Mouse (Mus musculus) fat pad, adult 2 months (tissue): ENCODE results near the gene Rnf43.

Experiments used
- DNase-seq: peaks from one replicate; pipeline ENCODE4 v3.0.0-alpha.2; 2011; ENCODE audit warnings: low read depth, low spot score; ENCODE audit errors: extremely low read depth

Rnf43 gene

DNA sequence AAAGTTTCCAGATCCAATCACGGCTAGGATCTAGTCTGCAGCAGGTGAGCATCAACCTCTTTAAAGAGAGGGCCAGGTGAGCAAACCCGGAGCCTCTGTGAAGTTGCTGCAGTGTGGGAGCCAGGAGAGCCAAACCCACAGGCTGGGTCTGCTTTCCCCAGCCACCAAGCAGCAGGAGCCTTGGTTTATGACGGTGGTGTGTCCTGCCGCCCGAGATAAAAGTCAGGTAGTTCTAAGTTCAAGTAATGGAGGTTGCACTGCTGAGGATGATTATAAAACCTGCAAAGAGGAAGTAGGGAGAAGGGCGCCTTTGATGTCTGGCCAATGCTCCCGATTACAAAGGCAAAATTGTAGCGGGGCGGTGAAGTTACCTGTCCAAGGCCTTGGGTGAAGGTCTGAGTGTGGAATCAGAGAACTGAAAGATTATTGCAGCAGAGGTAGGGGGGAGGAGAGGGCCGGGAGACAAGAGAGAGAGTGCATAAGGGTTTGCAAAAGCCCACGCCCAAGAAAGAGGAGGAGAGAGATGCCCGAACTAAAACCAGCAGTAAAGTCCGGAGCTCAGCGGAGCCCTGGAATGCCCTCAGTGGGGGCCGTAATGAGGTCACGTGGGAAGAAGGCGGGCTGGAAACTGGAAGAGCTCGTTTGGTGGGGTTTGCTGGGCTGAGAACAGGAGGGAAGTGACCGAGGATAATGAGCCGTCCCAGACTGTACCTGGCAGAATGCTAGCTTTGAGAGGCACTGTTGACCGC lies 47.2 kb downstream of the Rnf43 start:
- DNase-seq = peak; percentile 85

DNA sequence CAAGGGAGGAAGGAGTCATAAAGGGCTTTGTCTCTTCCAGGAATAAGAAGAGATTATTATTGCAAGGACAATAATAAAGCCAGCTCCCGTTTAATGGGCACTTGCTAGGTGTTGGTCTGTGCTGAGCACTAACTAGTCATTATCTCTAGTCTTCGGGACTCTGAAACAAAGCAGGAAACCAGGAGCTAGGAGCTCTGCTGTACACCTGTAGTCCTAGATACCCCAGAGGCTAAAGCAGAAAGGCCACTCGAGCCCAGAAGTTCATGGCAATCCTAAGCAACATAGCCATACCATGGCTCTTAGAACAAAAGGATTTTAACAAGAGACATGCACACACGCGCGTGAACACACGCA lies 47.7 kb downstream of the Rnf43 start:
- DNase-seq = no peak

DNA sequence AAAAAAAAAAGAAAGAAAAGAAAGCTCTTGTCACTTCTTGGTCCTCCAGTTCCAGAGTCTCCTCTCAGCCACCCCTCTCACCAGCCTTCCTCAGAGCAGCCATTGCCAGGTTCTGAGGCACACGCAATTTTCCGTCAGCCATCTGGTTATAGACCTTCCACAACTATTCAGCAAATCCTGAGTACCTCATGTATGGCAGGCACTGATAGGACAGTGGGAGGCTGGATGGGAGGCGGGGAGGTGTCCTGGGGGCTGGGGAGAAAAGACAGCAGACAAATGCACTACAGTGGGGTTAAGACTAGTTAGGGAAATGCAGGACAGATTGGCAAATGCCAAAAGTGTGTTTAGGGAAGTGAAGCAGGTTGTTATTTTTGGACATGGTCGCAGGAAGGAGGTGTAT lies 49.7 kb downstream of the Rnf43 start:
- DNase-seq = no peak

DNA sequence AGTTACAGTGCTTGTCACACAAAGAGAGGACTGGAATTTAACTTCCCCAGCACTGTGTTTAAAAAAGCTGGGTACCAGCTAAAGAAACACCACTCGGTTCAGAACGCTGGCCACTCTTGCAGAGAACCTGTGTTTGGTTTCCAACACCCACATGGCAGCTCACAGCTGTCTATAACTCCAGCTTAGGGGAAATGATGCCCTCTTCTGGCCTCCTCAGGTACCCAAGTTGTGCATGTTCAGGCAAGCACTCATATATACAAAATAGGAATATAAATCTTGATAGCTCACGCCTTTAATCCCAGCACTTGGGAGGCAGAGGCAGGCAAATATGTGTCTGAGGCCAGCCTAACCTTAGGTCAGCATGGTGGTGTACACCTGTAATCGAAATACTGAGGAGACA lies 53.5 kb downstream of the Rnf43 start:
- DNase-seq = no peak

DNA sequence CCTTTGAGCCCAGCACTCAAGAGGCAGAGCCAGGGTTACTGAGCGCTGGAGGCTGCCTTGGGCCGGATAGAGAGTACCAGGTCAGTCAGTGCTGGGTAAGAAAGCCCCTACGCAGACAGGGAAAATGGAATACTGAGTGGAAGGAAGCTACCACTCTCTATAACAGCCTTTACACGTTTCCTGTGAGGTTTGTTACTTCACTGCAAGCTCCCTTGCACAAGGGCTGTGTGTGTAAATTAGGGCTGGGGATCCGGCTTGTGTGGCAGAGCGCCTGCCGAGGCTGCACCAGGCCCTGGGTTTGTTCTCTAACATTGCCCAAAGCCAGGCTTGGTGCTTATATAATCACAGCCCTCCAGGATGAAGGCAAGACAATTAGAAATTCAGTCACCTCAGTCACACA lies 57.0 kb downstream of the Rnf43 start:
- no peak for DNase-seq

DNA sequence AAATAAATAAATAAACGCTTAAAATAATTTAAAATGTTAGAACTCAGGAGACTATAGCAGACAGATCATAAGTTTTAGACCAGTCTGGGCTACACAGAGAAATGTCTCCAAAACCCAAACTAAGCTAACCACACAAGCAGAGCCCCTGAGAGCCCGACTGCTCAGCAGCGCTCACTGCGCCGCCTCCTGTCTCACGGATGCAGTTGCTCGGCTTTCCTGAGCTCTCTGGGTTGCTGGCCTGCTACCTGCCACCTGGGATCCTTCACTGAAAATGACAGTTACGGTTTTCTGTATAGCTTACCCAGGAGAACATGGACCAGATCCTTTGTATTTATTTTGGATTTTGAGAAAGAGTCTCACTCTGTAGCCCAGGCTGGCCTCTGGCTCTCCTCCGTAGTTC lies 57.8 kb downstream of the Rnf43 start:
- DNase-seq = no peak

DNA sequence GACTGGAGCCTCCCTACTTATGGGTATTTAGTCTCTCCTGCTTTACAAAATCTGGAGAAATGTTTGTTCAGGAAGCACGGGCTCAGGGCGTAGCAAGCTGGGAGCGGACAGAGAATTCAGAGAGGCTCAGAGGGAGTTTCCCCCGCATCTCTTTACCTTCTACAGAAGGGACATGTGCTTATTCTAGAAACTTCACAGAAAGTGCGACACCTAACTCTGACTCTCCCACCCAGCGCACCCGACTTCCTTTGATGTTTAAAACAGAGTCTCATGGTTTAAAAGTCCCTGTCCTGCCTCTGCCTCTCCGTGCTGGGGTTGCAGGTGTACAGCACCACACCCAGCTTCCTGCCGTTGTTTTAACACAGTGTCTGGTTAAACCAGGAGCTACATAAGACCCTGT lies 58.3 kb downstream of the Rnf43 start:
- DNase-seq = no peak

DNA sequence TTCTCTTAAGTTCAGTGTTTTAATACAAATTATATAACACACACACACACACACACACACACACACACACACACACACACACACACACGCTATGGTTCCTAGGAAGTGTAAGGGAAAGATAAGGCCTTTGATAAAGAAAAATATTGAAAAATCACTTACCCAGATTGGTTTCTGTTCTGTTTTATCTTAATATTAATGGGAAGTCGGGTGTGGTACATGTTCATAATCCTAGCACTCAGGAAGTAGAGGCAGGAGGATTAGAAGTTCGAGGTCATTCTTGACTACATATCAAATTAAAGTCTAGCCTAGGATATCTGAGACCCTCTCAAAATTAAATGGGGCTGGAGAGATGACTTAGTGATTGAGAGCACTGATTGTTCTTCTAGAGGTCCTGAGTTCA lies 59.6 kb downstream of the Rnf43 start:
- DNase-seq = no peak

DNA sequence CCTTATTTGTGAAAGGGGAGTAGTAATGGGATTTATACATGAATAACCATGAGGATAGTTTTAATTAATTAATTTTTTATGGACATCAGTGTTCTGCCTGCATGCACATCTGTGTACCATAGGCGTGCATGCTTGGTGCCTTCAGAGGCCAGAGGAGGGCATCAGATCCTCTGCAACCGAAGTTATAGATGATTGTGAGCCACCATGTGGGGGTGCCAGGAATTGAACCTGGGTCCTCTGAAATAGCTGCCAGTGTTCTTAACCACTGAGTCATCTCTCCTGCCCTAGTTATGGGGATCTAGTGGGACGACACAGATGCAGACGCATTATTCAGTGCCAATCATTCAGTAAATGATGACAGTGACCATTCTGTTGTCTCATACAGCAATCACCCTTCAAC lies 60.4 kb downstream of the Rnf43 start:
- no peak for DNase-seq

DNA sequence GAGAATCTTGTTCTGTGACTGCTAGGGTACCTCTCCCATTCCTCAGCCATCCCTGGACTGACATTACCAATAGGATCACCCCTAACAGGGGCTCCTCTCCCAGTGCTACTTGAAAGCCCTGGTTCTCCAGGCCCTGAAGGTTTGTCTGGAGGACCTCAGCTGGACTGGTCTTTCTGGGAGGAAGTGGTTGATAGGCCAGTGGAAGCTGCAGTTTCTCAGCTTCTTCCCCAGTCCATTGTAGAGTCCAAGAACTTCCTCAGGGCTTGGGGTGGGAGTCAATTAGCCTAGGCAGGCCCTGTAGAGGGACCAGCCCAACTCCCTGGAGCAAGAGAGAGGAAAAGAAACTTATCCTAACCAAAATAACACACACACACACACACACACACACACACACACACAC lies 63.0 kb downstream of the Rnf43 start:
- no peak for DNase-seq

DNA sequence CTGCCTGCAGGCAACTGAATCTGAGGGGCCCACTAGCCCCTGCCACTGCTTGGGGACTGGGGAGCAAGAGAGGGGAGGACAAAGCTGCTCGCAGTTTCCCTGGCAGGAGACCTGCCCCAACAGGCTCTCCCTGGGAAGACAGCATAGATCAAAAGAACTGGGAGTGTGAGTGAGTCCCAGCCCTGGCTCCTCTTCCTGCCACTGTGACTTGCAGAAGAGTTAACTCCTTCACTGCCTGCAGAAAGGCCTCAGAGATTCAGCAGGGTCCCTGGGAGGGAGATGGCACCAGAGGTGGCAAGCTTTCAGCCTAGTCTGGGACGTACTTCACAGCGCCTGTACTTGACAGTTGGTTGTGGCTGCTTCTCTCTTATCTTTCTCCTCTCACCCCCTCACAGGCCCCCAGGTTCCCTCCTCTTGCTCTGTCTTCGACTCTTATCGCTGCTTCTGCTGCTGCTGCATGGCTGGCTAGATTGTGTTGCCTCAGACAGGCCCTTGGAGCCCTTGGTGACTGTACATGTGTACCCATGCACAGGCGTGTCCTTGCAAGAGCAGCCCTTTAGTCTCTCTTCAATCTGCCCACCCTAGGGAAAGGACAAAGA lies 63.5 kb downstream of the Rnf43 start:
- no peak for DNase-seq

DNA sequence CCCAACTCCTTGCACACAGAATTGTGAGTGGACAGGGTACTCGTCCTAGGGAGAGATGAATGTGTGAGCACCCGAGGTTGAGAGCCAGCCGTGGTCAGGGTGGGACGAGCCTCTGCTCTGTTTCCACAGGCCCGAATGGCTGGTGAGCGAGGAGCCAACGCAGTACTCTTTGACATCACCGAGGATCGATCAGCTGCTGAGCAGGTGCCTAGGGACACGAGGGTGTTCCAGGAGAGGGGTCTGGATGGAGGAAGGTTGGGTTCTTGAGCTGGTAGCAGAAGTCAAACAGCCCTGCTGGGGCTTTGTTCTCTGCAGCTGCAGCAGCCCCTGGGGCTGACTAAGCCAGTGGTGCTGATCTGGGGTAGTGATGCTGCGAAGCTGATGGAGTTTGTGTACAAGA lies 64.5 kb downstream of the Rnf43 start:
- DNase-seq = no peak

DNA sequence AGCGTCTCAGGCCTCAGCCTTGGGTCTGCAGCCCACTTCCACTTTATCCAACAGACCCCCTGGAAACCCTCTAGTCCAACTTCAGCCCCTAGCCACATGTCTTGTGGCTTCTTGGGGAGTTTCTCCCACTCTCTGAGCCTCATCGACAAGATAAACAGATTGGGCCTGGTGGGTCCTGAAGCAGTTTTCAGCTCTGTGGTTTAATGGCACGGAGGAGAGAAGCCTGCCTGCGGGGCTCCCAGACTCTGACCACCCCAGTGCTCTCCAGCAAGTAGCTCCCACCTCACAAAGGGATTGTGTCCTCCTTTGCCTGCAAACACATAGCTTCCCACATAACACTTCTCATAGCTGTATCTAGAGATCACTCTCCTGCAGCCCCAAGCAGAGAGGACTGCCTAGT lies 64.9 kb downstream of the Rnf43 start:
- DNase-seq = no peak

DNA sequence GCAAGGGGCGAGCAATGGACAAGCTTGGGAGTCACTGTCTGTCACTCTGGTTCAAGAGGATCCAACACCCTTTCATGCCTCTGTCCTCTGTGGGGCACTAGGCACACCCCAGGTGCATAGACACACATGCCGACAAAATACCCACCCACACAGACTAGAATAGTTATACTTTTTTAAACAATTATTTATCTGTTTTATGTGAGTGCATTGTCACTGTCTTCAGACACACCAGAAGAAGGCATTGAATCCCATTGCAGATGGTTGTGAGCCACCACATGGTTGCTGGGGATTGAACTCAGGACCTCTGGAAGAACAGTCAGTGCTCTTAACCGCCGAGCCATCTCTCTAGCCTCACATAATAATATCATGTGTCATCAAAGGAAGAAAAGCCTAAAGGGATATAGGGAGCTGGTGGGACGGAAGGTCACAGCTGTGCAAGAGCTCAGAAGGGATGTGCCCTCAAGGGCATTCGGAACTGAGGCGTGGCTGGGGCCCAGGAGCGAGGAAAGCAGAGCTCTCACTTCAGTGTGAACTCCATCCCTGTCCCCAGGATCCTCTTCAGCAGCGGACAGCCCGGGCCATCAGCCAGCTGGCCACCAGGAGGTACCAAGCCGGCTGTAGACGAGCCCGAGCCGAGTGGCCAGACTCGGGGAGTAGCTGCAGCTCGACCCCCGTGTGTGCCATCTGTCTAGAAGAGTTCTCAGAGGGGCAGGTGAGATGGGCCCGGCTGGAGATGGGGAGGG lies 66.5 kb downstream of the Rnf43 start:
- DNase-seq = no peak

DNA sequence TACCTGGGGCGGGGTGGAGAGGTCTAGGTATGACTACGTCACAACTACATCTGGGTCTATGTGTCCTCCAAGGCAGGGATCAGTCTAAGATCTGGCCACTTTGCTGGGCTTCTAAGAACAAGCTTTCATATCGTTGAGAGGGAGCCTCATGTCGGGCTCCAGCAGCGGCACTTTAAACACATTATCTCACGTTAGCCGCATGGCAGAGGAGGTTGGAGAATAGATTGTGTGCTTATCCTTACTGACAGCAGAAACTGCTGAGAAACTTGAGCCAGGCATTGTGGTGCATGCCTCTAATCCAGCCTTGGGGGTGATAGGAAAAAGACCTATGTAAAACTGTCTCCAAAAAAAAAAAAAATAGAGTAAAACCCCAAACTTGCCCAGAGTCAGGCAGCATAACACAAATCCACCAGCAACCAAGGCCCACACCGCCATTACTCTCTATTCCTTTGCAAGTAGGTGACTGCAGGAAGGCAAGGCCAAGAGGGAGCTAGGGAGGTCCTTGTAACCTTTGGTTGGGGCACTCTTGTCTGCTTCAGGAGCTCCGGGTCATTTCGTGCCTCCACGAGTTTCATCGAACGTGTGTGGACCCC lies 67.2 kb downstream of the Rnf43 start:
- no peak for DNase-seq

DNA sequence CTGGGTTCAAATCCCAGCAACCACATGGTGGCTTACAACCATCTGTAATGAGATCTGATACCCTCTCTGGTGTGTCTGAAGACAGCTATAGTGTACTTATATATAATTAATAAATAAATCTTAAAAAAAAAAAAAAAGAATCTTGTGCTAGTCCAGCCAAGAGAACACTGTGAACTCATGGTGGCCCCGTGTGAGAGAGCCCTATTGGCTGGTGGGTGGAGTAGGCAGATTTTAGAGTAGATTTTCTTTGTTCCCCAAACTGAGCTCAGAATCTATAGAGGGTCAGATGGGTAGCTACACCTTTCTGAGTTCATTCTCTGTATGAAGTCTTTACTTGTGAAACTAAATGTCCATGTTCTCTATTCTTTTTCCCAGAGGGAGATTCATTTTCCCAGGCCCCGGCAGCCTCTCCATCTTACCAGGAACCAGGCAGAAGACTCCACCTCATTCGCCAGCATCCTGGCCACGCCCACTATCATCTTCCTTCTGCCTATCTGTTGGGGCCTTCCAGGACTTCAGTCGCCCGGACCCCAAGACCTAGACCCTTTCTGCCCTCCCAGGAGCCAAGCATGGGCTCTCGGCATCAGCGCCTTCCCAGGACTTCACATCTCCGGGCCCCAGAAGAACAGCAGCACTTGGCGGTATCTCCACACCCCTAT lies 68.3 kb downstream of the Rnf43 start:
- DNase-seq = no peak

DNA sequence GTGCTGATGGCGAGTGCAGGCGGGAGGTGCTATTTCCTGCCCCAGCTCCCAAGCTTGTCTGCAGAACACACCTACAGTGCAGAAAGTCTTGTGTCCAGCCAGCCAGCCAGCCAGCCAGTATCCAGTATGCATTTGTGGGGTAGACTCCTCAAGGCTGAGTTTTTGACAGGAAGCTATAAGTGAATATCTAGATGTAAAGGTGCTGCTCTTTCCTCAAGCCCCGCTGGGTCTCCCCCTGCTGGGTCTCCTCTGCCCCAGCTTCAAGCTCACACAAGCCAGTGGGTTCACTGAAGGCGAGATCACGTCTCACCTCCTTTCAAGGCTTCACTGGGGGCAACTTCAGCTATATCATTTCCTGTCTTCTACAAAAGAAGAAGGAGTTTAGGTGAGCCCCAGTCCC lies 71.8 kb downstream of the Rnf43 start:
- DNase-seq = no peak

DNA sequence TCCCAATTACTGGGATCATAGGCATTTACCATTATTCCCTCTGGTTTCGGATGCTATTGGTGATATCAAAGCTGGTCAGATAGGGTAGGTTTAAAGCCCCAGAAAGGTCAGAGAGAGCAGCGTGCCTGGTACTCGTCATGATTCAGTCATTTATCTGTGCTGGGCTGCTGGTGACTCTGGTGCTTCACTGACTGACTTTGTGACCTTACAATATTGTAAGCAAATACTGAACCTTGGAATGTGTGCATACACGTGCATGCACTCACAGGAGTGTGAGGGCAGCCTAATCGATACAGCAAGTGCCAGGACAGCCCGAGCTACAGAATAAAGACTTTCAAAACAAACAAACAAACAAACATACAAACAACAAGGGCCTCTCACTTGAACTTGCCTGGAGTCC lies 73.2 kb downstream of the Rnf43 start:
- no peak for DNase-seq

DNA sequence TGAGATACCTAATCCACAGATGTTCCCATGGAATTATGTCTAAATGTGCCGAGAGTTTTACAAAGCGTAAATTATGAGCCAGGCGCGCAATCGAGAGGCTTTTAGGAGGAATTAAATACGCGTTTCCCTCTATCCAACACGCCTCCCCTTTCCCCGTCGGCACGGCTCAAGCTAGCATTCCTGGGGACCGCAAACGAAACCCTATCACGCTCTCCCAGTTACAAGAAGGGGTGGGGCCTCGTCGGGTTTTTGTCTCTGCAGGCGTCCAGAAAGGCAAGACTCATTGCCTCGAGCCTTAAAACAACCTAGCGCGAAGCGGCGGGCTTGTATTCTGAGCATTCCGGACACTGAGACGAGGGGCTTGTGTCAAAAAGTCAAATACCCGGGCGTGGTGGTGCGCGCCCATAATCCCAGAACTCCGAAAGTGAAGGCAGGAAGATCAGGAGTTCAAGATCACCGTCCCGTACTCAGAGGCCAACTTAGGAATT lies 74.2 kb downstream of the Rnf43 start:
- DNase-seq = no peak

DNA sequence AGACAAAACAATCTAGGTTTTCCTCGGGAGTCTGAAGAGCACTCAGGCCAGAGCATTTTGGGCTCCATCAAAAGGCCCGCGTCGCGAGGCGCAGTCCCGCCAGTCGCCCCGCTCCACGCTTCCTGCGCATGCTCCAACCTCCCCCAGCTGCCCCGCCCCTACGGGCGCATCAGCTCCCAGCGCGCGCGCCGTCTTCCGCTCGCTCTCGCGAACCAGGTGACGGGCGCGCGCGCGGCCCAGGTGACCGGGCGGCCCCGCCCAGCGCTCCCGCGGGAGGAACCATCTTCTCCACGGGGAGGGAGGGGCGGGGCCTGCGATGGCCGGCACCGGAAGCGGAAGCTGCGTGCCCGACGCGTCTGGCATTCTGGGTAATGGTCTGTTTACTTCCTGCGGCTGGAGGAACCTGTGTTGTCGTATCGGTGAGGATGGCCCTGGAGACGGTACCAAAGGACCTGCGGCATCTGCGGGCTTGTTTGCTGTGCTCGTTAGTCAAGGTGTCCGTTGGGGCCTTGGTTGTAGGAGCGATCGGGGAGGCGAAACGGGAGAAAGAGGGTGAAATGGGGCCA lies 74.7 kb downstream of the Rnf43 start, which contains the start of gene Supt4a:
Gene Supt4a (plus strand): TSS at position 378 of the 566 bp plus-strand sequence.
- peak; percentile 37 for DNase-seq

DNA sequence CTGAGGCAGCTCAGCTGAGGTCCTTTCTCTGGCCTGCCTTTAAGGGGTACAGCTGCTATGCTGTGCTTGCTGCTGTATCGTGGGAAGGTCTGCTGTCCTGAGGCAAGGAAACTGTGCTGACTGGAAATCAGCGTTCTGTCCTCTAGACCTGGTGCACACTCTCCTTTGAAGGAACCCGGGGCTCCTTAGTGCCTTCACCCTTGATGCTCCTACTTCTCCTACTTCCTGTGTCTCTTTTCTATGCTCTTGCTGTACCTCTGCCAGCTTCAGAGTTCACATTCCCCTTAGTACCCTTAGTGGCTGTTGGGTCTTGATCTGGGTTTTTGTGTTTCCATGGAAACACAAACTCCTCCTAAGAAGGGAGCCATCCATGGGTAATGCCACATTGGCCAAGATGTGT lies 81.2 kb downstream of the Rnf43 start:
- DNase-seq = no peak
